Mouse (Mus musculus) hematopoietic stem cell, adult 5-6 weeks (primary cell): ENCODE results near the gene Ifnl2. TPM values are rescaled to one million over a fixed set of nuclear protein-coding genes. Genes with fewer than 3 reads are reported as not detected.

Experiments
- total RNA-seq: library from RNA; stranded (forward); fragments of 172-1452, 232-1000 nt; gene quantifications from 2 replicates; pipeline ENCODE4 v1.2.3, GENCODE M21; 2017

Gene Ifnl2
- total RNA-seq, 1 experiment from 2014 or later: not detected

Other genes with a start within 250 kb of the Ifnl2 start
- gene Eid2, start 242.6 kb downstream of the Ifnl2 start, total RNA-seq: 6.4 and 8.6 TPM in 2 replicates
- gene Eid2b, start 232.7 kb downstream of the Ifnl2 start, total RNA-seq: 4.5 and 4.8 TPM in 2 replicates
- gene Selenov, start 219.3 kb downstream of the Ifnl2 start, total RNA-seq: not detected in 2 replicates
- 0.25 TPM in 1 of 2 replicates, not detected in the other for gene Dll3, start 208.2 kb downstream of the Ifnl2 start, total RNA-seq
- 27.8 and 42.9 TPM in 2 replicates for gene Timm50, start 198.4 kb downstream of the Ifnl2 start, total RNA-seq
- gene Supt5, start 171.7 kb downstream of the Ifnl2 start, total RNA-seq: 66.2 and 71.9 TPM in 2 replicates
- gene Rps16, start 159.8 kb downstream of the Ifnl2 start, total RNA-seq: 943 and 1,083 TPM in 2 replicates
- gene Plekhg2, start 137.9 kb downstream of the Ifnl2 start, total RNA-seq: 3.5 and 12.5 TPM in 2 replicates
- 166 and 198 TPM in 2 replicates for gene Zfp36, start 130.2 kb downstream of the Ifnl2 start, total RNA-seq
- 15.8 and 32.4 TPM in 2 replicates for gene Med29, start 117.7 kb downstream of the Ifnl2 start, total RNA-seq
- gene Paf1, start 117.5 kb downstream of the Ifnl2 start, total RNA-seq: 181 and 184 TPM in 2 replicates
- gene Gmfg, start 73.0 kb downstream of the Ifnl2 start, total RNA-seq: 584 and 882 TPM in 2 replicates
- 2.2 and 8.7 TPM in 2 replicates for gene Lrfn1, start 58.5 kb downstream of the Ifnl2 start, total RNA-seq
- gene Ifnl3, start 12.4 kb upstream of the Ifnl2 start, total RNA-seq: not detected in 2 replicates
- gene Sycn, start 30.4 kb upstream of the Ifnl2 start, total RNA-seq: not detected in 2 replicates
- not detected in 2 replicates for gene Nccrp1, start 36.8 kb upstream of the Ifnl2 start, total RNA-seq
- gene Samd4b, start 87.7 kb upstream of the Ifnl2 start, total RNA-seq: 5.2 and 6.3 TPM in 2 replicates
- 7.0 and 10.4 TPM in 2 replicates for gene Pak4, start 87.7 kb upstream of the Ifnl2 start, total RNA-seq
- gene Acp7, start 120.9 kb upstream of the Ifnl2 start, total RNA-seq: not detected in 2 replicates
- gene Fbxo27, start 182.4 kb upstream of the Ifnl2 start, total RNA-seq: not detected in 2 replicates
- 1.1 and 2.1 TPM in 2 replicates for gene Fbxo17, start 206.3 kb upstream of the Ifnl2 start, total RNA-seq
- gene Mrps12, start 231.4 kb upstream of the Ifnl2 start, total RNA-seq: 26.3 and 31.4 TPM in 2 replicates
- gene Sars2, start 231.5 kb upstream of the Ifnl2 start, total RNA-seq: 5.9 and 10.6 TPM in 2 replicates
- gene Ccer2, start 245.7 kb upstream of the Ifnl2 start, total RNA-seq: not detected in 2 replicates